Mouse (Mus musculus): ENCODE measurements around the gene Vps33b. TPM values are rescaled to one million over a fixed set of nuclear protein-coding genes. Genes with fewer than 3 reads are reported as not detected.
A peak's percentile ranks its signal among the peaks of the same experiment; 100 is the strongest.
"Not testable (repeated sequence)": the region's sequence is repeated elsewhere in the genome, so short reads cannot be mapped to it uniquely, and the experiment has no call there.

Vps33b gene
- polyA plus RNA-seq, 1 experiment from 2014 or later: 27.8 TPM

- peak; percentile 99 for ATAC-seq (ENCODE audit: low FRiP score)
- H3K9me3 ChIP-seq (replicated peaks): no peaks in the 10 kb centered on the region
- H3K27ac ChIP-seq (replicated peaks): peak within 1 kb of the TSS; percentile 96
- peaks cover 57% of the 10 kb centered on the region for H3K36me3 ChIP-seq
- peak within 1 kb of the TSS; percentile 69 for H3K4me3 ChIP-seq (replicated peaks)
- H3K27me3 ChIP-seq (replicated peaks): no peaks in the 10 kb centered on the region
- peak within 1 kb of the TSS; percentile 76 for H3K9ac ChIP-seq (replicated peaks)
- peak within 1 kb of the TSS; percentile 82 for H3K4me2 ChIP-seq
- peaks cover 24% of the 10 kb centered on the region for H3K4me1 ChIP-seq
- WGBS: 3% methylated on average over 38 of the region's 38 CpGs
Measured at GRCm38 (mm10) chr7:80324043-80324815, 54.8 kb downstream of the Vps33b start, which contains the start of gene Rccd1. Gene Rccd1, minus strand, starts transcription at chr7:80324454.

GRCm38 (mm10) chr7:80324816-80325119 lies 55.3 kb downstream of the Vps33b start:
- 56% methylated on average over 5 of the region's 5 CpGs for WGBS
- H3K9me3 ChIP-seq (replicated peaks); H3K27me3 ChIP-seq (replicated peaks); ATAC-seq (ENCODE audit: low FRiP score); H3K9ac ChIP-seq (replicated peaks): not testable (repeated sequence)
- H3K4me2 ChIP-seq: peak overlapping the region; percentile 82
- H3K36me3 ChIP-seq: peaks cover 57% of the 10 kb centered on the region
- peaks cover 24% of the 10 kb centered on the region for H3K4me1 ChIP-seq
- peak overlapping the region; percentile 96 for H3K27ac ChIP-seq (replicated peaks)
- H3K4me3 ChIP-seq (replicated peaks): peak overlapping the region; percentile 69; the same call in 1 of the 2 replicates

- peaks cover 24% of the 10 kb centered on the region for H3K4me1 ChIP-seq
- H3K36me3 ChIP-seq: peaks cover 58% of the 10 kb centered on the region
- H3K4me3 ChIP-seq (replicated peaks): no peak overlapping the region
- H3K9ac ChIP-seq (replicated peaks): no peak overlapping the region
- WGBS: 96% methylated on average over 16 of the region's 16 CpGs
- no peaks in the 10 kb centered on the region for H3K9me3 ChIP-seq (replicated peaks)
- H3K27ac ChIP-seq (replicated peaks): no peak overlapping the region
- H3K27me3 ChIP-seq (replicated peaks): no peaks in the 10 kb centered on the region
- no peak for ATAC-seq (ENCODE audit: low FRiP score)
- no peak overlapping the region for H3K4me2 ChIP-seq
Measured at GRCm38 (mm10) chr7:80325292-80325868, 55.9 kb downstream of the Vps33b start.

- Histone ChIP-seq H3K4me3 (replicated peaks) (no peak overlapping the region), H3K9ac (replicated peaks) (no peak overlapping the region), H3K27me3 (replicated peaks) (no peaks in the 10 kb centered on the region), H3K4me1 (peaks cover 24% of the 10 kb centered on the region), H3K36me3 (peaks cover 62% of the 10 kb centered on the region), H3K9me3 (replicated peaks) (no peaks in the 10 kb centered on the region), H3K4me2 (no peak overlapping the region), H3K27ac (replicated peaks) (no peak overlapping the region)
- WGBS: 97% methylated on average over 19 of the region's 19 CpGs
- no peak for ATAC-seq (ENCODE audit: low FRiP score)
Measured at GRCm38 (mm10) chr7:80326076-80326475, 56.6 kb downstream of the Vps33b start.

GRCm38 (mm10) chr7:80330278-80330677 lies 60.8 kb downstream of the Vps33b start:
- Histone ChIP-seq H3K27me3 (replicated peaks) (no peaks in the 10 kb centered on the region), H3K27ac (replicated peaks) (no peak overlapping the region), H3K4me3 (replicated peaks) (no peak overlapping the region), H3K36me3 (peaks cover 98% of the 10 kb centered on the region), H3K4me2 (no peak overlapping the region), H3K4me1 (peaks cover 1% of the 10 kb centered on the region; the same call in 1 of the 2 replicates), H3K9me3 (replicated peaks) (no peaks in the 10 kb centered on the region), H3K9ac (replicated peaks) (no peak overlapping the region)
- ATAC-seq (ENCODE audit: low FRiP score): no peak
- WGBS: 84% methylated on average over 8 of the region's 8 CpGs

GRCm38 (mm10) chr7:80331433-80331832 lies 62.0 kb downstream of the Vps33b start:
- H3K9ac ChIP-seq (replicated peaks): no peak overlapping the region
- H3K4me3 ChIP-seq (replicated peaks): no peak overlapping the region
- H3K4me2 ChIP-seq: no peak overlapping the region
- ATAC-seq (ENCODE audit: low FRiP score): no peak
- H3K36me3 ChIP-seq: peaks cover 98% of the 10 kb centered on the region
- H3K4me1 ChIP-seq: peaks cover 10% of the 10 kb centered on the region; the same call in 1 of the 2 replicates
- no peaks in the 10 kb centered on the region for H3K27me3 ChIP-seq (replicated peaks)
- 93% methylated on average over 19 of the region's 19 CpGs for WGBS
- no peaks in the 10 kb centered on the region for H3K9me3 ChIP-seq (replicated peaks)
- H3K27ac ChIP-seq (replicated peaks): no peak overlapping the region

- H3K9me3 ChIP-seq (replicated peaks): no peaks in the 10 kb centered on the region
- ATAC-seq (ENCODE audit: low FRiP score): no peak
- H3K4me1 ChIP-seq: peaks cover 34% of the 10 kb centered on the region
- H3K4me3 ChIP-seq (replicated peaks): no peak overlapping the region
- H3K9ac ChIP-seq (replicated peaks): no peak overlapping the region
- no peaks in the 10 kb centered on the region for H3K27me3 ChIP-seq (replicated peaks)
- peaks cover 77% of the 10 kb centered on the region for H3K36me3 ChIP-seq
- no peak overlapping the region for H3K4me2 ChIP-seq
- 91% methylated on average over 4 of the region's 4 CpGs for WGBS
- no peak overlapping the region for H3K27ac ChIP-seq (replicated peaks)
Measured at GRCm38 (mm10) chr7:80334848-80335247, 65.4 kb downstream of the Vps33b start.

- no peaks in the 10 kb centered on the region for H3K9me3 ChIP-seq (replicated peaks)
- 97% methylated on average over 3 of the region's 3 CpGs for WGBS
- H3K4me2 ChIP-seq: no peak overlapping the region
- H3K27ac ChIP-seq (replicated peaks): no peak overlapping the region
- H3K4me3 ChIP-seq (replicated peaks): no peak overlapping the region
- no peaks in the 10 kb centered on the region for H3K27me3 ChIP-seq (replicated peaks)
- H3K36me3 ChIP-seq: peaks cover 56% of the 10 kb centered on the region
- H3K9ac ChIP-seq (replicated peaks): no peak overlapping the region
- no peak for ATAC-seq (ENCODE audit: low FRiP score)
- H3K4me1 ChIP-seq: peaks cover 50% of the 10 kb centered on the region
Measured at GRCm38 (mm10) chr7:80336932-80337331, 67.5 kb downstream of the Vps33b start.

- no peaks in the 10 kb centered on the region for H3K27me3 ChIP-seq (replicated peaks)
- peak overlapping the region; percentile 56 for H3K4me3 ChIP-seq (replicated peaks)
- peak overlapping the region; percentile 85 for H3K27ac ChIP-seq (replicated peaks)
- H3K4me1 ChIP-seq: peaks cover 66% of the 10 kb centered on the region
- peak; percentile 23; the same call in 1 of the 2 replicates for ATAC-seq (ENCODE audit: low FRiP score)
- H3K9ac ChIP-seq (replicated peaks): peak overlapping the region; percentile 86
- no peaks in the 10 kb centered on the region for H3K9me3 ChIP-seq (replicated peaks)
- peak overlapping the region; percentile 89 for H3K4me2 ChIP-seq
- H3K36me3 ChIP-seq: peaks cover 34% of the 10 kb centered on the region
- 5% methylated on average over 17 of the region's 17 CpGs for WGBS
Measured at GRCm38 (mm10) chr7:80339371-80339770, 69.9 kb downstream of the Vps33b start.

- peak; percentile 97 for ATAC-seq (ENCODE audit: low FRiP score)
- Histone ChIP-seq H3K4me2 (peak overlapping the region; percentile 89), H3K9me3 (replicated peaks) (no peaks in the 10 kb centered on the region), H3K4me1 (peaks cover 66% of the 10 kb centered on the region), H3K27me3 (replicated peaks) (no peaks in the 10 kb centered on the region), H3K27ac (replicated peaks) (peak overlapping the region; percentile 89), H3K4me3 (replicated peaks) (peak overlapping the region; percentile 56), H3K9ac (replicated peaks) (peak overlapping the region; percentile 61), H3K36me3 (peaks cover 27% of the 10 kb centered on the region)
- under 1% methylated on average over 45 of the region's 45 CpGs for WGBS
Measured at GRCm38 (mm10) chr7:80339793-80340628, 70.6 kb downstream of the Vps33b start.

GRCm38 (mm10) chr7:80340793-80341192 lies 71.3 kb downstream of the Vps33b start, which contains the start of gene Unc45a:
Gene Unc45a, minus strand, starts transcription at chr7:80341005.
- ATAC-seq (ENCODE audit: low FRiP score): peak; percentile 42
- Histone ChIP-seq H3K4me1 (peaks cover 60% of the 10 kb centered on the region), H3K4me2 (peak within 1 kb of the TSS; percentile 89), H3K9ac (replicated peaks) (peak within 1 kb of the TSS; percentile 61), H3K27ac (replicated peaks) (peak within 1 kb of the TSS; percentile 89), H3K27me3 (replicated peaks) (no peaks in the 10 kb centered on the region), H3K4me3 (replicated peaks) (peak within 1 kb of the TSS; percentile 56), H3K9me3 (replicated peaks) (no peaks in the 10 kb centered on the region), H3K36me3 (peaks cover 19% of the 10 kb centered on the region)
- 3% methylated on average over 11 of the region's 11 CpGs for WGBS
